Mouse (Mus musculus): Measurements from ENCODE around the gene Gm10306. TPM values are rescaled to one million over a fixed set of nuclear protein-coding genes. Genes with fewer than 3 reads are reported as not detected.

Gm10306 gene
- polyA plus RNA-seq, 1 experiment = not detected

GRCm38 (mm10) chr4:94557145-94557544, 799 bp downstream of the Gm10306 start:
- WGBS = 70% methylated on average over 7 of the region's 7 CpGs
- TF ChIP-seq POLR2A (IDR thresholded peaks at IDR 0.05; ENCODE audit: borderline replicate concordance, extremely low read depth, low read depth, low read length) (no peak), CTCF (IDR thresholded peaks at IDR 0.05; ENCODE audit: insufficient read depth, low read length) (no peak)
- Histone ChIP-seq H3K4me3 (replicated peaks; ENCODE audit: extremely low read depth, low read depth, low read length) (no peak overlapping the region), H3K4me1 (ENCODE audit: control insufficient read depth, insufficient read depth, low read length) (peaks cover 2% of the 10 kb centered on the region; the same call in 1 of the 2 replicates)
- no peak for DNase-seq

GRCm38 (mm10) chr4:94559266-94559665, 2.9 kb downstream of the Gm10306 start:
- 76% methylated on average over 2 of the region's 2 CpGs for whole genome bisulfite sequencing
- H3K4me3 ChIP-seq (replicated peaks; ENCODE audit: extremely low read depth, low read depth, low read length) = no peak overlapping the region
- TF ChIP-seq CTCF (IDR thresholded peaks at IDR 0.05; ENCODE audit: insufficient read depth, low read length) (no peak), POLR2A (IDR thresholded peaks at IDR 0.05; ENCODE audit: borderline replicate concordance, extremely low read depth, low read depth, low read length) (no peak)
- peaks cover 2% of the 10 kb centered on the region; the same call in 1 of the 2 replicates for H3K4me1 ChIP-seq (ENCODE audit: control insufficient read depth, insufficient read depth, low read length)
- no peak for DNase-seq

- 74% methylated on average over 1 of the region's 1 CpGs for WGBS
- no peak for DNase-seq
- Histone ChIP-seq H3K4me1 (ENCODE audit: control insufficient read depth, insufficient read depth, low read length) (no peaks in the 10 kb centered on the region; the same call in 1 of the 2 replicates), H3K4me3 (replicated peaks; ENCODE audit: extremely low read depth, low read depth, low read length) (no peak overlapping the region)
- TF ChIP-seq POLR2A (IDR thresholded peaks at IDR 0.05; ENCODE audit: borderline replicate concordance, extremely low read depth, low read depth, low read length) = no peak
- no peak for TF ChIP-seq CTCF (IDR thresholded peaks at IDR 0.05; ENCODE audit: insufficient read depth, low read length)
These were observed 4.0 kb downstream of the Gm10306 start for GRCm38 (mm10) chr4:94560316-94560715.

GRCm38 (mm10) chr4:94561954-94562648, 5.8 kb downstream of the Gm10306 start:
- no peaks in the 10 kb centered on the region for H3K4me1 ChIP-seq (ENCODE audit: control insufficient read depth, insufficient read depth, low read length)
- no peak for TF ChIP-seq CTCF (IDR thresholded peaks at IDR 0.05; ENCODE audit: insufficient read depth, low read length)
- no peak for TF ChIP-seq POLR2A (IDR thresholded peaks at IDR 0.05; ENCODE audit: borderline replicate concordance, extremely low read depth, low read depth, low read length)
- H3K4me3 ChIP-seq (replicated peaks; ENCODE audit: extremely low read depth, low read depth, low read length) = no peak overlapping the region
- WGBS = 69% methylated on average over 7 of the region's 7 CpGs
- no peak for DNase-seq

GRCm38 (mm10) chr4:94564297-94564696, 8.0 kb downstream of the Gm10306 start:
- no peak overlapping the region for H3K4me3 ChIP-seq (replicated peaks; ENCODE audit: extremely low read depth, low read depth, low read length)
- DNase-seq = no peak
- TF ChIP-seq POLR2A (IDR thresholded peaks at IDR 0.05; ENCODE audit: borderline replicate concordance, extremely low read depth, low read depth, low read length) (no peak), CTCF (IDR thresholded peaks at IDR 0.05; ENCODE audit: insufficient read depth, low read length) (no peak)
- H3K4me1 ChIP-seq (ENCODE audit: control insufficient read depth, insufficient read depth, low read length) = no peaks in the 10 kb centered on the region

GRCm38 (mm10) chr4:94572677-94573076, 16.3 kb downstream of the Gm10306 start:
- DNase-seq = no peak
- TF ChIP-seq CTCF (IDR thresholded peaks at IDR 0.05; ENCODE audit: insufficient read depth, low read length) (no peak), POLR2A (IDR thresholded peaks at IDR 0.05; ENCODE audit: borderline replicate concordance, extremely low read depth, low read depth, low read length) (no peak)
- WGBS = 95% methylated on average over 4 of the region's 4 CpGs
- H3K4me3 ChIP-seq (replicated peaks; ENCODE audit: extremely low read depth, low read depth, low read length) = no peak overlapping the region
- no peaks in the 10 kb centered on the region for H3K4me1 ChIP-seq (ENCODE audit: control insufficient read depth, insufficient read depth, low read length)

GRCm38 (mm10) chr4:94591765-94592381, 35.5 kb downstream of the Gm10306 start:
- Histone ChIP-seq H3K4me3 (replicated peaks; ENCODE audit: extremely low read depth, low read depth, low read length) (no peak overlapping the region), H3K4me1 (ENCODE audit: control insufficient read depth, insufficient read depth, low read length) (peaks cover 6% of the 10 kb centered on the region; the same call in 1 of the 2 replicates)
- DNase-seq = no peak
- WGBS = 64% methylated on average over 4 of the region's 4 CpGs
- TF ChIP-seq CTCF (IDR thresholded peaks at IDR 0.05; ENCODE audit: insufficient read depth, low read length) (no peak), POLR2A (IDR thresholded peaks at IDR 0.05; ENCODE audit: borderline replicate concordance, extremely low read depth, low read depth, low read length) (no peak)

- no peak for DNase-seq
- Histone ChIP-seq H3K4me1 (ENCODE audit: control insufficient read depth, insufficient read depth, low read length) (peaks cover 6% of the 10 kb centered on the region; the same call in 1 of the 2 replicates), H3K4me3 (replicated peaks; ENCODE audit: extremely low read depth, low read depth, low read length) (no peak overlapping the region)
- TF ChIP-seq POLR2A (IDR thresholded peaks at IDR 0.05; ENCODE audit: borderline replicate concordance, extremely low read depth, low read depth, low read length) (no peak), CTCF (IDR thresholded peaks at IDR 0.05; ENCODE audit: insufficient read depth, low read length) (no peak)
These were observed 36.4 kb downstream of the Gm10306 start for GRCm38 (mm10) chr4:94592709-94593108.

- Histone ChIP-seq H3K4me1 (ENCODE audit: control insufficient read depth, insufficient read depth, low read length) (peaks cover 5% of the 10 kb centered on the region), H3K4me3 (replicated peaks; ENCODE audit: extremely low read depth, low read depth, low read length) (no peak overlapping the region)
- TF ChIP-seq POLR2A (IDR thresholded peaks at IDR 0.05; ENCODE audit: borderline replicate concordance, extremely low read depth, low read depth, low read length) = no peak
- no peak for TF ChIP-seq CTCF (IDR thresholded peaks at IDR 0.05; ENCODE audit: insufficient read depth, low read length)
- no peak for DNase-seq
- 67% methylated on average over 4 of the region's 4 CpGs for WGBS
These were observed 45.0 kb downstream of the Gm10306 start for GRCm38 (mm10) chr4:94601395-94601794.
